Mouse (Mus musculus) bone marrow macrophage, adult 2 months (primary cell): Measurements from ENCODE around the gene 1500009L16Rik. TPM values are rescaled to one million over a fixed set of nuclear protein-coding genes. Genes with fewer than 3 reads are reported as not detected.
A peak's percentile ranks its signal among the peaks of the same experiment; 100 is the strongest.

ENCODE experiments used
- H3K27ac ChIP-seq: 2 replicates; pipeline ENCODE4 v1.5.1; 2012; ENCODE audit warnings: low read depth, low read length; ENCODE audit not compliant: insufficient read depth
- H3K4me1 ChIP-seq: 2 replicates; pipeline ENCODE4 v1.6.1; 2012; ENCODE audit warnings: low read length; ENCODE audit not compliant: control insufficient read depth, insufficient read depth
- H3K4me3 ChIP-seq: 2 replicates; pipeline ENCODE4 v1.5.1; 2012; ENCODE audit warnings: mild to moderate bottlenecking, low read length, moderate library complexity; ENCODE audit not compliant: insufficient read depth
- CTCF ChIP-seq: IDR thresholded peaks from 2 replicates; pipeline ENCODE4 v1.5.1; 2012; ENCODE audit warnings: low read depth, mild to moderate bottlenecking, low read length, moderate library complexity
- POLR2A ChIP-seq: IDR thresholded peaks from 2 replicates; pipeline ENCODE4 v1.6.1; 2012; ENCODE audit warnings: mild to moderate bottlenecking, low read depth, low read length, borderline replicate concordance
- polyA plus RNA-seq: library from polyadenylated mRNA; stranded (reverse); fragments of >200 nt; gene quantifications from 2 replicates; pipeline ENCODE4 v1.2.4, GENCODE M21; 2012; ENCODE audit not compliant: missing spikeins, insufficient read depth, insufficient read length

The 1500009L16Rik gene
- not detected in 2 replicates for polyA plus RNA-seq

- Histone ChIP-seq H3K4me1 (peaks cover 2% of the 10 kb centered on the region; the same call in 1 of the 2 replicates), H3K4me3 (peak within 1 kb of the TSS; percentile 26), H3K27ac (no peak within 1 kb of the TSS)
- TF ChIP-seq POLR2A (no peak), CTCF (no peak)
Observed at GRCm38 (mm10) chr10:83722579-83723031, at the start of gene 1500009L16Rik. TSS of gene 1500009L16Rik (plus strand) at chr10:83722865.

GRCm38 (mm10) chr10:83681334-83681733, 41.3 kb upstream of the 1500009L16Rik start:
- no peak for TF ChIP-seq POLR2A
- TF ChIP-seq CTCF = no peak
- no peak overlapping the region for H3K4me3 ChIP-seq
- no peaks in the 10 kb centered on the region for H3K4me1 ChIP-seq
- H3K27ac ChIP-seq = no peak overlapping the region

- Histone ChIP-seq H3K27ac (no peak overlapping the region), H3K4me1 (no peaks in the 10 kb centered on the region), H3K4me3 (no peak overlapping the region)
- TF ChIP-seq CTCF (peak; percentile 18; the same call in 1 of the 2 replicates), POLR2A (no peak)
Observed at GRCm38 (mm10) chr10:83688215-83688614, 34.5 kb upstream of the 1500009L16Rik start.

GRCm38 (mm10) chr10:83692175-83692895, 30.3 kb upstream of the 1500009L16Rik start:
- H3K27ac ChIP-seq = no peak overlapping the region
- TF ChIP-seq POLR2A (no peak), CTCF (no peak)

GRCm38 (mm10) chr10:83696226-83696625, 26.4 kb upstream of the 1500009L16Rik start:
- no peaks in the 10 kb centered on the region for H3K4me1 ChIP-seq
- no peak overlapping the region for H3K27ac ChIP-seq
- H3K4me3 ChIP-seq = no peak overlapping the region
- TF ChIP-seq CTCF (no peak), POLR2A (no peak)

More at GRCm38 (mm10) chr10:83692175-83692895, 30.3 kb upstream of the 1500009L16Rik start:
- no peak overlapping the region for H3K4me3 ChIP-seq
- no peaks in the 10 kb centered on the region for H3K4me1 ChIP-seq

- Histone ChIP-seq H3K27ac (no peak overlapping the region), H3K4me3 (no peak overlapping the region), H3K4me1 (no peaks in the 10 kb centered on the region)
- no peak for TF ChIP-seq POLR2A
- no peak for TF ChIP-seq CTCF
Observed at GRCm38 (mm10) chr10:83706628-83707027, 16.0 kb upstream of the 1500009L16Rik start.

- Histone ChIP-seq H3K4me1 (no peaks in the 10 kb centered on the region), H3K4me3 (no peak overlapping the region), H3K27ac (no peak overlapping the region)
- TF ChIP-seq POLR2A (no peak), CTCF (no peak)
Observed at GRCm38 (mm10) chr10:83709920-83710319, 12.7 kb upstream of the 1500009L16Rik start.

- H3K4me3 ChIP-seq = no peak overlapping the region
- no peak for TF ChIP-seq POLR2A
- no peak for TF ChIP-seq CTCF
- H3K4me1 ChIP-seq = no peaks in the 10 kb centered on the region
- no peak overlapping the region for H3K27ac ChIP-seq
Observed at GRCm38 (mm10) chr10:83711769-83712168, 10.9 kb upstream of the 1500009L16Rik start.

GRCm38 (mm10) chr10:83718855-83719474, 3.7 kb upstream of the 1500009L16Rik start:
- TF ChIP-seq CTCF (no peak), POLR2A (no peak)
- Histone ChIP-seq H3K4me3 (no peak overlapping the region), H3K4me1 (peaks cover 2% of the 10 kb centered on the region; the same call in 1 of the 2 replicates), H3K27ac (no peak overlapping the region)

- TF ChIP-seq POLR2A (no peak), CTCF (no peak)
- H3K4me1 ChIP-seq = peaks cover 2% of the 10 kb centered on the region; the same call in 1 of the 2 replicates
- no peak overlapping the region for H3K27ac ChIP-seq
- H3K4me3 ChIP-seq = no peak overlapping the region; the same call in 1 of the 2 replicates
Observed at GRCm38 (mm10) chr10:83723055-83723454, 390 bp downstream of the 1500009L16Rik start.
